Mouse (Mus musculus) erythroblast, embryonic 14.5 days (primary cell): ENCODE results near the gene Col16a1.

Source experiments
- GATA1 ChIP-seq: IDR thresholded peaks from 2 replicates; pipeline ENCODE4 v1.6.1; 2012; ENCODE audit warnings: low read length, inconsistent platforms, mixed read lengths
- TAL1 ChIP-seq: IDR thresholded peaks from 3 replicates; pipeline ENCODE4 v1.6.1; 2012; ENCODE audit warnings: low read length, inconsistent platforms, mixed read lengths

DNA sequence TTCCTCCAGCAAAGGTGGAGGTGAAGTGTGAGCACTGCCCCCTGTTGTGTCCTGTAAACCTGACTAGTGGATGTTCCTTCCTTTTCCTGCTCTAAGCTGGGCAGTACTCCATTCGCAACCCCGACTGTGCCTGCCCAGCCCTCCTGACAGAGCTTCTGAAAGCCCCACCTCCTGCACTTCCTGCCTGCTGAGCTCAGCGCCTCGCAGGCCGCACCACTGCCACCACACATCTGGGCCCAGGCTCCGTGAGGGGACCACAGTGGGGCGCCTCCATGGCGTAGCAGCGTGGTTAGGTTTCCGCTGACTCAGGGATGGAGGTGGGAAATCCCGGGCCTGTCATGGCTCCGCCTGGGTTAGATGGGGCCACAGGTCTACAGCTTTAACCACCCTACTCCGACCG, 2.0 kb upstream of the Col16a1 start:
- TF ChIP-seq TAL1 (no peak), GATA1 (no peak)
